Mouse (Mus musculus): Measurements from ENCODE around the gene Col16a1. TPM values are rescaled to one million over a fixed set of nuclear protein-coding genes. Genes with fewer than 3 reads are reported as not detected.

Gene Col16a1
- total and polyA plus RNA-seq, 3 experiments, result 0.25 to 0.50 TPM; not detected in 1

DNA sequence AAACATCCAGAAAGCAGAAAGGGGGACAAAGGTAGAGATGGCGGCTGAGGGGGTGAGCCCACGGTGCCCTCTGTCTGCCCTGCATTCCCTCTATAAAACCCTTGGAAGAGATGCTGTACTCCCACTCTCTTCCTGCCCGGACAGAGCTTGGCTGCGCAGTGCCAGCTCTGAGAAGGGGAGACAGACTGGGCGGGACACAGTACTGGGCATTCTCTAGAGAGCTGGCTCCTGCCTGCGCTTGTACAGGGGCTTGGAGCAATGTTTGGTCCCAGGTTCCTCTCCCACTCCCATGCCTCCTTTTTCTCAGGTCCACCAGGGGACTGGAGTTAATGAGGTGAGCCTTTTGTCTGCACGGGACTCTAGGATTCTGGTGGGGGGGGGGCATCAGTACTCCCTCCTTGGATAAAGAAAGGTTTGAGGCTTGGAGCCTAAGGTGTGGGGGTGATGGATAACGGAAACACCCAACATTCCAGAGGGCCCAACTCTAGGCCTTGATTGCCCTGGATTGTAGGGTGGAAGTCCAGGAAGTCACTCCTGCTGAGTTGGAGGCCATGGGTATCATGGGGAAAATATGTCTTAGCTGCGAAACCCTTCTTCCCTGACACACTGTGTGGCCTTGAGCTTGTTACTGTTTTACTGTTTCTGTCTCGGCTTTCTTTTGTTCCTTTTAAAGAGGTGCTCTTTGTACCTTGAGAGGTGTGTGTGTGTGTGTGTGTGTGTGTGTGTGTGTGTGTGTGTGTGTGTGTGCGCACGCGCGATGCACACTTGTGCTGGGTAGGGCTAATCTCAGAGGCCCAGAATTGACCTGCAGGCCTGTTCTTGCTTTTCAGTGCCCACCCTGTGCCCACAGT is 7.7 kb downstream of the Col16a1 start:
- no peak overlapping the region for H3K27ac ChIP-seq (ENCODE audit: control insufficient read depth, low read depth, low read length)
- H3K36me3 ChIP-seq (ENCODE audit: control insufficient read depth in 1 of 2, insufficient read depth in 2 of 2, low read length in 2 of 2), result no peaks in the 10 kb centered on the region
- H3K9ac ChIP-seq (ENCODE audit: control insufficient read depth, low read depth, low read length, poor library complexity, severe bottlenecking), result no peak overlapping the region
- no peaks in the 10 kb centered on the region for H3K79me2 ChIP-seq (ENCODE audit: control insufficient read depth, insufficient read depth, low read length, poor library complexity)
- no peak for TF ChIP-seq SMC3 (IDR thresholded peaks at IDR 0.05; ENCODE audit: low read depth, low read length)
- TF ChIP-seq ZC3H11A (IDR thresholded peaks at IDR 0.05; ENCODE audit: low read depth, low read length), result no peak
- no peak for TF ChIP-seq NELFE (IDR thresholded peaks at IDR 0.05; ENCODE audit: low read depth, low read length)
- no peak for TF ChIP-seq CHD2 (IDR thresholded peaks at IDR 0.05; ENCODE audit: low read length)
- TF ChIP-seq GABPA (IDR thresholded peaks at IDR 0.05; ENCODE audit: low read depth, low read length), result no peak
- TF ChIP-seq TBP (IDR thresholded peaks at IDR 0.05; ENCODE audit: low read depth, low read length), result no peak
- H3K4me1 ChIP-seq (ENCODE audit: control insufficient read depth in 1 of 2, insufficient read depth in 2 of 2, low read length in 2 of 2), result no peaks in the 10 kb centered on the region
- peaks cover 0 to 13% of the 10 kb centered on the region in 2 experiments; a peak in 3 of 4 replicates for H3K27me3 ChIP-seq (ENCODE audit: control insufficient read depth in 1 of 2, insufficient read depth in 2 of 2, low read length in 2 of 2)
- no peak overlapping the region for H3K4me3 ChIP-seq (ENCODE audit: control insufficient read depth in 1 of 2, insufficient read depth in 1 of 2, low read depth in 2 of 2, low read length in 2 of 2)
- no peaks in the 10 kb centered on the region for H3K9me3 ChIP-seq (replicated peaks; ENCODE audit: insufficient read depth, low read length)
- no peak for DNase-seq (ENCODE audit: low read depth, low spot score)

DNA sequence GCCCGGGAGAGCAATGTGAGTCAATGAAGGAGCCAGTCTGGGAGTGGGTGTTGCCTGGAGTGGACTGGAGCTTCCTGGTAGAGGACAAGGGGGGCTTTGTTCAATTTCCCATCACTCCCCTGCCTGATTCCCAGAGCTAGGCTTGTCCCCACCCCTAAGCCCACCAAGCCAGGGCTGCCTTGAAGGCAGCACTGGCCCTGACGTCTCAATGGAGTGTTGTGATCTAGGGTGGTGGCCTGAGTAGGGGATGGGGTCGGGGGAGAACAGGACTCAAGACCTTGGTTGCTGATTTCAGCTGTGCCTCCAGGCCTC is 8.3 kb downstream of the Col16a1 start:
- Histone ChIP-seq H3K27ac (ENCODE audit: control insufficient read depth, low read depth, low read length) (no peak overlapping the region), H3K4me3 (ENCODE audit: control insufficient read depth in 1 of 2, insufficient read depth in 1 of 2, low read depth in 2 of 2, low read length in 2 of 2) (no peak overlapping the region), H3K9ac (ENCODE audit: control insufficient read depth, low read depth, low read length, poor library complexity, severe bottlenecking) (no peak overlapping the region), H3K9me3 (replicated peaks; ENCODE audit: insufficient read depth, low read length) (no peaks in the 10 kb centered on the region), H3K36me3 (ENCODE audit: control insufficient read depth in 1 of 2, insufficient read depth in 2 of 2, low read length in 2 of 2) (no peaks in the 10 kb centered on the region), H3K4me1 (ENCODE audit: control insufficient read depth in 1 of 2, insufficient read depth in 2 of 2, low read length in 2 of 2) (no peaks in the 10 kb centered on the region), H3K79me2 (ENCODE audit: control insufficient read depth, insufficient read depth, low read length, poor library complexity) (no peaks in the 10 kb centered on the region), H3K27me3 (ENCODE audit: control insufficient read depth in 1 of 2, insufficient read depth in 2 of 2, low read length in 2 of 2) (peaks cover 0 to 13% of the 10 kb centered on the region in 2 experiments)
- TF ChIP-seq MAFK (IDR thresholded peaks at IDR 0.05; ENCODE audit: borderline replicate concordance, low read depth, low read length) (no peak), NELFE (IDR thresholded peaks at IDR 0.05; ENCODE audit: low read depth, low read length) (no peak), ELF1 (IDR thresholded peaks at IDR 0.05; ENCODE audit: low read depth, low read length) (no peak), USF2 (IDR thresholded peaks at IDR 0.05; ENCODE audit: borderline replicate concordance in 1 of 2, insufficient read depth in 1 of 2, low read depth in 1 of 2, low read length in 2 of 2) (no peak), RAD21 (IDR thresholded peaks at IDR 0.05; ENCODE audit: low read depth, low read length) (no peak)
- DNase-seq (ENCODE audit: low read depth, low spot score), result no peak

DNA sequence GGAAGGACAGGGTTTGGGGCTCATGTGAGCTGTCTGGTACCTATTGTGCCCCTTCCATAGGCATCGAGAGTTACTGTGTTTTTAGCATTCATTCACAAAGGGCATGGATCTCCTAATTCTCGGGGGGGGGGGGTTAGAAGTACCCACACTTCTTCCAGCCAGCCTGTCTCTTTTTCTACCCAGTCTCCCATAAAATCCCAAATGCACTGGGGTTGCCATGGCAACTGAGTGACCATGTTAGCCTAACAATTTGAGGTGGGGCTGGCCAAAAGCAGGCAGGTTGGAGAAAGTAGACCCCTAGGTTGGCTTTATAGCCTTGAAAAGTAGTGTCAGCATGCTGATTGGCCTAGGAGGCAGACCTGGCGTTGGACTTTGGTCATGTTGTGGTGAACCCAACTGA is 8.8 kb downstream of the Col16a1 start:
- Histone ChIP-seq H3K9ac (ENCODE audit: control insufficient read depth, low read depth, low read length, poor library complexity, severe bottlenecking) (no peak overlapping the region), H3K9me3 (replicated peaks; ENCODE audit: insufficient read depth, low read length) (no peaks in the 10 kb centered on the region), H3K36me3 (ENCODE audit: control insufficient read depth in 1 of 2, insufficient read depth in 2 of 2, low read length in 2 of 2) (no peaks in the 10 kb centered on the region), H3K4me1 (ENCODE audit: control insufficient read depth in 1 of 2, insufficient read depth in 2 of 2, low read length in 2 of 2) (no peaks in the 10 kb centered on the region), H3K4me3 (ENCODE audit: control insufficient read depth in 1 of 2, insufficient read depth in 1 of 2, low read depth in 2 of 2, low read length in 2 of 2) (no peak overlapping the region), H3K27me3 (ENCODE audit: control insufficient read depth in 1 of 2, insufficient read depth in 2 of 2, low read length in 2 of 2) (peaks cover 0 to 13% of the 10 kb centered on the region in 2 experiments), H3K79me2 (ENCODE audit: control insufficient read depth, insufficient read depth, low read length, poor library complexity) (no peaks in the 10 kb centered on the region), H3K27ac (ENCODE audit: control insufficient read depth, low read depth, low read length) (no peak overlapping the region)
- no peak for DNase-seq (ENCODE audit: low read depth, low spot score)
- TF ChIP-seq ZC3H11A (IDR thresholded peaks at IDR 0.05; ENCODE audit: low read depth, low read length), result no peak
- no peak for TF ChIP-seq MYC (IDR thresholded peaks at IDR 0.05; ENCODE audit: low read depth, low read length)
- TF ChIP-seq SIN3A (IDR thresholded peaks at IDR 0.05; ENCODE audit: low read length), result no peak
- no peak for TF ChIP-seq CHD2 (IDR thresholded peaks at IDR 0.05; ENCODE audit: low read length)
- TF ChIP-seq POLR2AphosphoS5 (IDR thresholded peaks at IDR 0.05; ENCODE audit: borderline replicate concordance, low read depth, low read length), result no peak
- TF ChIP-seq GATA1 (IDR thresholded peaks at IDR 0.05; ENCODE audit: low read depth, low read length), result no peak
- TF ChIP-seq ELF1 (IDR thresholded peaks at IDR 0.05; ENCODE audit: low read depth, low read length), result no peak
- no peak for TF ChIP-seq POLR2AphosphoS2 (IDR thresholded peaks at IDR 0.05; ENCODE audit: low read length)
- no peak for TF ChIP-seq KAT2A (conservative IDR thresholded peaks at IDR 0.05; ENCODE audit: low read depth, low read length)
- no peak for TF ChIP-seq RCOR1 (IDR thresholded peaks at IDR 0.05; ENCODE audit: low read depth, low read length)
- no peak for TF ChIP-seq SMC3 (IDR thresholded peaks at IDR 0.05; ENCODE audit: low read depth, low read length)
- TF ChIP-seq BHLHE40 (IDR thresholded peaks at IDR 0.05; ENCODE audit: borderline replicate concordance, low read depth, low read length), result no peak
- no peak for TF ChIP-seq ZMIZ1 (IDR thresholded peaks at IDR 0.05; ENCODE audit: low read depth, low read length)
- TF ChIP-seq NRF1 (IDR thresholded peaks at IDR 0.05; ENCODE audit: insufficient read depth, low read depth, low read length, poor library complexity, severe bottlenecking), result no peak
- no peak for TF ChIP-seq POLR2A (IDR thresholded peaks at IDR 0.05; ENCODE audit: control insufficient read depth in 1 of 2, insufficient read depth in 1 of 2, low read depth in 1 of 2, low read length in 2 of 2, poor library complexity in 1 of 2)
- no peak for TF ChIP-seq ZKSCAN1 (IDR thresholded peaks at IDR 0.05; ENCODE audit: low read depth, low read length)
- TF ChIP-seq E2F4 (IDR thresholded peaks at IDR 0.05; ENCODE audit: borderline replicate concordance, low read depth, low read length), result no peak
- TF ChIP-seq MEF2A (IDR thresholded peaks at IDR 0.05; ENCODE audit: extremely low read depth, insufficient replicate concordance, low read depth, low read length, poor library complexity, severe bottlenecking), result no peak
